Mouse (Mus musculus): Measurements from ENCODE around the gene Hsp90aa1. TPM values are rescaled to one million over a fixed set of nuclear protein-coding genes. Genes with fewer than 3 reads are reported as not detected.
"Not testable (repeated sequence)": the region's sequence is repeated elsewhere in the genome, so short reads cannot be mapped to it uniquely, and the experiment has no call there.

Gene Hsp90aa1
- 1,218 and 1,648 TPM in 2 replicates for total RNA-seq (2017)

GRCm38 (mm10) chr12:110702556-110702955 is at the start of gene Hsp90aa1:
Hsp90aa1 (minus strand) TSS chr12:110702728.
- ATAC-seq (replicated peaks in 1 of 2; ENCODE audit: insufficient read depth in 1 of 2, low FRiP score in 2 of 2, low TSS enrichment in 1 of 2, low read depth in 1 of 2, poor library complexity in 2 of 2, severe bottlenecking in 2 of 2), result no peak

GRCm38 (mm10) chr12:110750770-110751439 is 48.4 kb upstream of the Hsp90aa1 start:
- peak; percentile 71 to 84 for ATAC-seq (replicated peaks in 1 of 2; ENCODE audit: insufficient read depth in 1 of 2, low FRiP score in 2 of 2, low TSS enrichment in 1 of 2, low read depth in 1 of 2, poor library complexity in 2 of 2, severe bottlenecking in 2 of 2)

- peak; percentile 5 to 20; a peak in 1 of 4 replicates for ATAC-seq (replicated peaks in 1 of 2; ENCODE audit: insufficient read depth in 1 of 2, low FRiP score in 2 of 2, low TSS enrichment in 1 of 2, low read depth in 1 of 2, poor library complexity in 2 of 2, severe bottlenecking in 2 of 2)
These were observed 35.8 kb upstream of the Hsp90aa1 start for GRCm38 (mm10) chr12:110738158-110738921.

- peak; percentile 86 to 95 for ATAC-seq (replicated peaks in 1 of 2; ENCODE audit: insufficient read depth in 1 of 2, low FRiP score in 2 of 2, low TSS enrichment in 1 of 2, low read depth in 1 of 2, poor library complexity in 2 of 2, severe bottlenecking in 2 of 2)
These were observed 34.9 kb upstream of the Hsp90aa1 start, which contains the start of gene Wdr20 for GRCm38 (mm10) chr12:110737170-110738157. Wdr20 (plus strand) TSS chr12:110737944.

- peak in 1 of 2 experiments; percentile 29; a peak in 1 of 4 replicates for ATAC-seq (replicated peaks in 1 of 2; ENCODE audit: insufficient read depth in 1 of 2, low FRiP score in 2 of 2, low TSS enrichment in 1 of 2, low read depth in 1 of 2, poor library complexity in 2 of 2, severe bottlenecking in 2 of 2)
These were observed 34.1 kb upstream of the Hsp90aa1 start for GRCm38 (mm10) chr12:110736641-110737040.

GRCm38 (mm10) chr12:110733254-110733653 is 30.7 kb upstream of the Hsp90aa1 start:
- ATAC-seq (replicated peaks in 1 of 2; ENCODE audit: insufficient read depth in 1 of 2, low FRiP score in 2 of 2, low TSS enrichment in 1 of 2, low read depth in 1 of 2, poor library complexity in 2 of 2, severe bottlenecking in 2 of 2), result not testable (repeated sequence)

GRCm38 (mm10) chr12:110726428-110726827 is 23.9 kb upstream of the Hsp90aa1 start:
- ATAC-seq (replicated peaks in 1 of 2; ENCODE audit: insufficient read depth in 1 of 2, low FRiP score in 2 of 2, low TSS enrichment in 1 of 2, low read depth in 1 of 2, poor library complexity in 2 of 2, severe bottlenecking in 2 of 2), result no peak

GRCm38 (mm10) chr12:110725489-110725888 is 23.0 kb upstream of the Hsp90aa1 start:
- no peak for ATAC-seq (replicated peaks in 1 of 2; ENCODE audit: insufficient read depth in 1 of 2, low FRiP score in 2 of 2, low TSS enrichment in 1 of 2, low read depth in 1 of 2, poor library complexity in 2 of 2, severe bottlenecking in 2 of 2)

GRCm38 (mm10) chr12:110725051-110725450 is 22.5 kb upstream of the Hsp90aa1 start:
- ATAC-seq (replicated peaks in 1 of 2; ENCODE audit: insufficient read depth in 1 of 2, low FRiP score in 2 of 2, low TSS enrichment in 1 of 2, low read depth in 1 of 2, poor library complexity in 2 of 2, severe bottlenecking in 2 of 2), result no peak

GRCm38 (mm10) chr12:110716004-110716403 is 13.5 kb upstream of the Hsp90aa1 start:
- ATAC-seq (replicated peaks in 1 of 2; ENCODE audit: insufficient read depth in 1 of 2, low FRiP score in 2 of 2, low TSS enrichment in 1 of 2, low read depth in 1 of 2, poor library complexity in 2 of 2, severe bottlenecking in 2 of 2), result no peak

GRCm38 (mm10) chr12:110714215-110714614 is 11.7 kb upstream of the Hsp90aa1 start:
- ATAC-seq (replicated peaks in 1 of 2; ENCODE audit: insufficient read depth in 1 of 2, low FRiP score in 2 of 2, low TSS enrichment in 1 of 2, low read depth in 1 of 2, poor library complexity in 2 of 2, severe bottlenecking in 2 of 2), result 0 out of 4 replicates have a peak, but pooled peaks of 1 of the 2 experiments have one; percentile 12

GRCm38 (mm10) chr12:110713784-110714183 is 11.3 kb upstream of the Hsp90aa1 start:
- ATAC-seq (replicated peaks in 1 of 2; ENCODE audit: insufficient read depth in 1 of 2, low FRiP score in 2 of 2, low TSS enrichment in 1 of 2, low read depth in 1 of 2, poor library complexity in 2 of 2, severe bottlenecking in 2 of 2), result no peak

- ATAC-seq (replicated peaks in 1 of 2; ENCODE audit: insufficient read depth in 1 of 2, low FRiP score in 2 of 2, low TSS enrichment in 1 of 2, low read depth in 1 of 2, poor library complexity in 2 of 2, severe bottlenecking in 2 of 2), result no peak
These were observed 8.7 kb upstream of the Hsp90aa1 start for GRCm38 (mm10) chr12:110711270-110711669.

GRCm38 (mm10) chr12:110707451-110707850 is 4.9 kb upstream of the Hsp90aa1 start:
- no peak for ATAC-seq (replicated peaks in 1 of 2; ENCODE audit: insufficient read depth in 1 of 2, low FRiP score in 2 of 2, low TSS enrichment in 1 of 2, low read depth in 1 of 2, poor library complexity in 2 of 2, severe bottlenecking in 2 of 2)

- ATAC-seq (replicated peaks in 1 of 2; ENCODE audit: insufficient read depth in 1 of 2, low FRiP score in 2 of 2, low TSS enrichment in 1 of 2, low read depth in 1 of 2, poor library complexity in 2 of 2, severe bottlenecking in 2 of 2), result peak; percentile 65 to 85
These were observed 4.1 kb upstream of the Hsp90aa1 start for GRCm38 (mm10) chr12:110706337-110707231.

- ATAC-seq (replicated peaks in 1 of 2; ENCODE audit: insufficient read depth in 1 of 2, low FRiP score in 2 of 2, low TSS enrichment in 1 of 2, low read depth in 1 of 2, poor library complexity in 2 of 2, severe bottlenecking in 2 of 2), result not testable (repeated sequence)
These were observed 2.9 kb upstream of the Hsp90aa1 start for GRCm38 (mm10) chr12:110705419-110705818.

Data from hematopoietic stem cell, adult 5-6 weeks (primary cell).